Comparison of ENCODE assay signal across 8 mouse cellular contexts in genomic region chr10:41810564-41811455, GRCm38 (mm10). TPM values are rescaled to one million over a fixed set of nuclear protein-coding genes. Genes with fewer than 3 reads are reported as not detected.
DNase-seq lines count a peak whose midpoint lies in the region; ATAC-seq lines count a peak whose summit lies in the region.

No protein-coding gene starts in this region.

- intact Hi-C loops in gastrocnemius, postnatal 36 days (cut with DNase I), result no loop called here
- intact Hi-C loops in left cerebral cortex, postnatal 36 days (cut with DNase I), result loop anchor here (5.0 kb wide), 2 partner anchors 294 to 466 kb away; partner anchors contain the start of genes Cd164 and Foxo3

- no peaks in the 10 kb centered on the region for H3K9me3 ChIP-seq in embryonic facial prominence, embryonic 15.5 days (replicated peaks)
- no peaks in the 10 kb centered on the region for H3K9me3 ChIP-seq in limb, embryonic 11.5 days (ENCODE audit: control insufficient read depth, low read length)
- H3K9me3 ChIP-seq in neural tube, embryonic 14.5 days (ENCODE audit: control insufficient read depth, low read length), result no peaks in the 10 kb centered on the region

- peak; percentile 12 for DNase-seq in gastrocnemius, postnatal 10 days
- no peak for DNase-seq in gastrocnemius, postnatal 36 days
- DNase-seq in 416B (ENCODE audit: low read depth), result peak; percentile 52
- DNase-seq in limb, embryonic 11.5 days (ENCODE audit: low spot score), result no peak
- DNase-seq in cerebellum, postnatal 10 days, result no peak
- no peak for DNase-seq in left cerebral cortex, postnatal 36 days (ENCODE audit: low spot score in 2 of 2)

- H3K4me3 ChIP-seq in embryonic facial prominence, embryonic 15.5 days (replicated peaks), result peak overlapping the region; percentile 75
- H3K4me3 ChIP-seq in limb, embryonic 11.5 days (ENCODE audit: low read depth, low read length), result peak overlapping the region; percentile 62
- H3K4me3 ChIP-seq in neural tube, embryonic 14.5 days (ENCODE audit: low read depth, low read length), result peak overlapping the region; percentile 80

- WGBS in embryonic facial prominence, embryonic 15.5 days, result under 1% methylated on average over 36 of the region's 36 CpGs
- under 1% methylated on average over 36 of the region's 36 CpGs for WGBS in limb, embryonic 11.5 days
- WGBS in neural tube, embryonic 14.5 days, result under 1% methylated on average over 36 of the region's 36 CpGs

- H3K36me3 ChIP-seq in embryonic facial prominence, embryonic 15.5 days, result no peaks in the 10 kb centered on the region
- H3K36me3 ChIP-seq in limb, embryonic 11.5 days (ENCODE audit: control insufficient read depth, insufficient read depth, low read length), result no peaks in the 10 kb centered on the region; the same call in 1 of the 2 replicates
- H3K36me3 ChIP-seq in neural tube, embryonic 14.5 days (ENCODE audit: control insufficient read depth, insufficient read depth, low read length), result no peaks in the 10 kb centered on the region

- no peak for ATAC-seq in embryonic facial prominence, embryonic 15.5 days (ENCODE audit: insufficient number of reproducible peaks, low FRiP score, low TSS enrichment, low read depth)
- no peak for ATAC-seq in limb, embryonic 11.5 days (ENCODE audit: insufficient number of reproducible peaks, low FRiP score, low TSS enrichment, low read depth)
- no peak for ATAC-seq in neural tube, embryonic 14.5 days (ENCODE audit: low read depth)

- H3K27me3 ChIP-seq in embryonic facial prominence, embryonic 15.5 days, result no peaks in the 10 kb centered on the region
- H3K27me3 ChIP-seq in limb, embryonic 11.5 days (ENCODE audit: control insufficient read depth, insufficient read depth, low read length), result no peaks in the 10 kb centered on the region
- H3K27me3 ChIP-seq in neural tube, embryonic 14.5 days (ENCODE audit: control insufficient read depth, insufficient read depth, low read length), result no peaks in the 10 kb centered on the region; the same call in 1 of the 2 replicates

- H3K27ac ChIP-seq in embryonic facial prominence, embryonic 15.5 days (replicated peaks), result peak overlapping the region; percentile 98
- H3K27ac ChIP-seq in limb, embryonic 11.5 days (replicated peaks; ENCODE audit: low read depth, low read length), result peak overlapping the region; percentile 89
- H3K27ac ChIP-seq in neural tube, embryonic 14.5 days (ENCODE audit: low read depth, low read length), result peak overlapping the region; percentile 91; the same call in 1 of the 2 replicates

- H3K4me1 ChIP-seq in embryonic facial prominence, embryonic 15.5 days, result peaks cover 21% of the 10 kb centered on the region
- 0 out of 2 replicates have a peak, but pooled peaks cover 3% of the 10 kb centered on the region for H3K4me1 ChIP-seq in limb, embryonic 11.5 days (ENCODE audit: control insufficient read depth, insufficient read depth, low read length)
- peaks cover 32% of the 10 kb centered on the region for H3K4me1 ChIP-seq in neural tube, embryonic 14.5 days (ENCODE audit: control insufficient read depth, insufficient read depth, low read length)

- peak overlapping the region; percentile 78 for H3K4me2 ChIP-seq in embryonic facial prominence, embryonic 15.5 days (replicated peaks)
- H3K4me2 ChIP-seq in limb, embryonic 11.5 days (ENCODE audit: low read depth, severe bottlenecking), result peak overlapping the region; percentile 81
- H3K4me2 ChIP-seq in neural tube, embryonic 14.5 days (ENCODE audit: low read depth, low read length), result peak overlapping the region; percentile 92

- peak overlapping the region; percentile 66 for H3K9ac ChIP-seq in embryonic facial prominence, embryonic 15.5 days
- H3K9ac ChIP-seq in limb, embryonic 11.5 days (ENCODE audit: low read length), result peak overlapping the region; percentile 68; the same call in 1 of the 2 replicates
- peak overlapping the region; percentile 75 for H3K9ac ChIP-seq in neural tube, embryonic 14.5 days (replicated peaks; ENCODE audit: low read depth, low read length)

RNA-seq across cellular contexts. Expression of gene Sesn1, which starts 1.1 kb away (rescaled TPM):
- total RNA-seq in gastrocnemius, postnatal 10 days (2021), result 10 to 100 TPM; 38.4 to 45.3 TPM
- total RNA-seq in gastrocnemius, postnatal 36 days (2021), result 10 to 100 TPM; 17.0 to 32.6 TPM
- polyA plus RNA-seq in embryonic facial prominence, embryonic 15.5 days (2015; fragmentation: Nextera tagmentation; extraction: Ambion mirVana), result 47.7 and 49.1 TPM in 2 replicates
- 33.4 and 35.9 TPM in 2 replicates for polyA plus RNA-seq in limb, embryonic 11.5 days (2014; fragmentation: Nextera tagmentation; extraction: Ambion mirVana)
- polyA plus RNA-seq in neural tube, embryonic 14.5 days (2014; fragmentation: Nextera tagmentation; extraction: Ambion mirVana), result 30.6 and 39.8 TPM in 2 replicates
- total RNA-seq in left cerebral cortex, postnatal 36 days (2021), result 10 to 100 TPM; 49.6 to 52.7 TPM

RNA-seq across cellular contexts. Expression of gene Cep57l1, which starts 1.1 kb away (rescaled TPM):
- total RNA-seq in gastrocnemius, postnatal 10 days (2021), result 1 to 10 TPM; 3.9 to 4.1 TPM
- 1 to 10 TPM; 2.0 to 2.9 TPM for total RNA-seq in gastrocnemius, postnatal 36 days (2021)
- 23.9 and 24.5 TPM in 2 replicates for polyA plus RNA-seq in embryonic facial prominence, embryonic 15.5 days (2015; fragmentation: Nextera tagmentation; extraction: Ambion mirVana)
- 21.2 and 23.8 TPM in 2 replicates for polyA plus RNA-seq in limb, embryonic 11.5 days (2014; fragmentation: Nextera tagmentation; extraction: Ambion mirVana)
- polyA plus RNA-seq in neural tube, embryonic 14.5 days (2014; fragmentation: Nextera tagmentation; extraction: Ambion mirVana), result 15.7 and 15.8 TPM in 2 replicates
- total RNA-seq in left cerebral cortex, postnatal 36 days (2021), result 1 to 10 TPM; 7.0 to 7.4 TPM

Comparison
In these comparisons a context has a peak if more than half of its experiments do, and no peak if none do; other contexts are left out.
1. DNase-seq: peak in gastrocnemius, postnatal 10 days (single experiment) and 416B (single experiment); none in gastrocnemius, postnatal 36 days (0 of 2), limb, embryonic 11.5 days (single experiment), cerebellum, postnatal 10 days (0 of 2) and left cerebral cortex, postnatal 36 days (0 of 2).
2. Peak in every context shown above with its lines, with median percentiles within 50 percentile points of each other: H3K27ac ChIP-seq, H3K4me2 ChIP-seq, H3K4me3 ChIP-seq and H3K9ac ChIP-seq.